ENCODE assay signal across 16 mouse cellular contexts in genomic region chr7:115210012-115210411, GRCm38 (mm10).
"Had no signal": no experiment of that assay in that cellular context is flagged by ENCODE, and none has a peak within 500 bp of the region (broad histone marks: within the 10 kb centered on the region; RNA-seq: fewer than 3 reads in every experiment).

No protein-coding gene starts in this region.

- H3K9ac ChIP-seq: neural tube, embryonic 13.5 days; neural tube, embryonic 15.5 days; stomach, embryonic 15.5 days had no signal

- H3K27me3 ChIP-seq: neural tube, embryonic 13.5 days; stomach, embryonic 15.5 days had no signal

- H3K36me3 ChIP-seq: neural tube, embryonic 13.5 days; neural tube, embryonic 15.5 days; stomach, embryonic 15.5 days had no signal

- H3K4me2 ChIP-seq: neural tube, embryonic 13.5 days; neural tube, embryonic 15.5 days; stomach, embryonic 15.5 days had no signal

- H3K4me3 ChIP-seq: neural tube, embryonic 13.5 days; neural tube, embryonic 15.5 days; stomach, embryonic 15.5 days had no signal

- H3K4me1 ChIP-seq: neural tube, embryonic 13.5 days; neural tube, embryonic 15.5 days; stomach, embryonic 15.5 days had no signal

- H3K27ac ChIP-seq: neural tube, embryonic 13.5 days; neural tube, embryonic 15.5 days; stomach, embryonic 15.5 days; stomach, postnatal 0 days had no signal

- DNase-seq: retina, postnatal 1 day; right cerebral cortex, adult 18-20 months; right cerebral cortex, postnatal 14 days; right cerebral cortex, postnatal 25 days; right cerebral cortex, postnatal 4 days; spleen, adult 18-20 months; thymus, adult 18-20 months; thymus, adult 2 months; thymus, postnatal 14 days; thymus, postnatal 25 days; thymus, postnatal 36 days; thymus, postnatal 4 days had no signal

- H3K9me3 ChIP-seq: neural tube, embryonic 13.5 days; neural tube, embryonic 15.5 days; stomach, embryonic 15.5 days had no signal
